Mouse (Mus musculus) monocyte, adult 2 months (primary cell): ENCODE measurements around the gene Dusp10.

ENCODE experiments used
- DNase-seq, 2 experiments: peaks; one replicate each; pipeline ENCODE4 v3.0.0; 2022; ENCODE audit warnings: low spot score in 2 of 2, low read depth in 1 of 2

Gene Dusp10

GRCm38 (mm10) chr1:184013106-184013505, at the start of gene Dusp10:
Dusp10 (plus strand) TSS chr1:184013302.
- no peak for DNase-seq

DNA sequence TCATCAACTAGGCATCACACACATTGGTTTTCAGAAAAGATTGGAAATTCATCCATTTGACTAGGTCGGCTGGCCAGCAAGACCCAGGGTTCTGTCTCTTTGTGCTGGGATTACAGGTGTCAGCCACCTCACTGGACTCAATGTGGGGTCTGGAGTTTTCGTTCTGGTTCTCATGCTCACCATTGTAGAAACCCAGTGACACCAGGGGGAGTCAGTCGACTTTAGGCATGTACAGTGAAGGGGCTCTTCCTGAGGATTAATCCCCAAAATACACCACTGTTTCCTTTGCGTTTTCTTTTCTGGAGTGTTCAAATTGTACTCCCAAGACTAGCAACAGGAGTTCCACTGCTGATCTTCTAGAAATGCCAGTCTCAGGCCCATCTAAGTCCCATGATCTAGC, 47.8 kb upstream of the Dusp10 start:
- no peak for DNase-seq

DNA sequence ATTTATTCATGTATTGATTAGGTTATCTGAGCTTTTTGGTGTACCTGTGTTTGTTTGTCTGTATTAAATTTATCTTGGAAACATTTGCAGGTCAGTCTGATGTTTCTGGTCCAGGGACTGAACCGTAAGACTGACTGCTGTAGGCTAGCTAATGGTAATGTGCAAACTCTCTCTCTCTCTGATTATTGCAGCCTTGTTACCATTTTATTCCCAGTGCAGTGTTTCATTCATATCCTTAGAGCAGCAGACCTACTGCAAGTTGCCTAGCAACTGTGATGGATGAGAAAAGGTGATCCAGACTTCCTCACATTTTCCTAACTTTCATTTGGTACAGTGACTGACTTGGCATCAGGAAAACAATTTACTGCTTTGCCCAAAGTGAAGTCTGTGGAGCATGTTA, 43.8 kb upstream of the Dusp10 start:
- DNase-seq = no peak

DNA sequence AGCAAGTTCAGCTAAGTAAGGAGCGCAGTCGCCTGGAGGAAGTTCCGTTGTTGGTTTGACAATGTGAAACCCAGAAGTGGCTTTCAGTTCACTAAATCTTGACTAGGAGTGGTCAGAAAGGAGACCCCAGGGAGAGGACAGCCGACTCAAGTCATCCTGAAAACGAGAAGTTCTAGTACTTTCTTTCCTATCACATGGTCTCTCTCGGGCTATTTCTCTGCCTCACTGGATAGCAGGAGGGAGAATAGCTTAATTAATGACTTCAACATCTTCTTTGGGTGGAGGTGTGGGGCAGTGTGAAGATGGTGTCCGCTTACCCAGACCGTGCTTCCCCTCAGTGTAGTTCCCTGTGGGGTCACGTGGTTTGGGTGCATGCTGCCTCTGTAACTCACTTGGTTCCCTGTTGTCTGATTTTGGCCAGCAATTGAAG, 33.3 kb upstream of the Dusp10 start:
- peak; percentile 68 to 73 for DNase-seq

- DNase-seq = no peak
Measured at GRCm38 (mm10) chr1:183982108-183982507, 31.0 kb upstream of the Dusp10 start.

DNA sequence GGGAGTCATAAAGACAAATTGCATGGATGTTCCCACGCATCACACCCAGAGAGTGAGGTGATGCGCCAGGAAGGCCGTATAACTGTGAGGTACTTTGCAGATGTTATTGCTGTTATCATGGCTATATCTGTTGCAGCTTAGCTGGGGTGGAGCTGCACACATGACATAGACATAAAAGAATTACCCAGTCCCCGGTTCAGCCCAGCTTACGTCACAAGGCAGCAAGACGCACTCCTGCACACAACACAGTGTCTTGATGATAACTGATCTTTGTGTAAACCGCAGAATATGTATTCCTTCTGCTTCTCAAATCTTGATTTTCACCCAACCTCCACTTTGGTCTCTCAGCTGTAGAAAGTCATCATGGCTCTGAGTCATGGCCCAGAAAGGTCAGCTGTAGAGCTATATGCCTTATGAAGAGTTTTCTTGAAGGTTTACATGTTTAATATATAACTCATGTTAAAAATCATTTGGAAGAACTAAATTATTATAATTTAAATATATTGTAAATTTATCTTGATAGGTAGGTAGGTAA, 25.3 kb upstream of the Dusp10 start:
- DNase-seq = no peak

DNA sequence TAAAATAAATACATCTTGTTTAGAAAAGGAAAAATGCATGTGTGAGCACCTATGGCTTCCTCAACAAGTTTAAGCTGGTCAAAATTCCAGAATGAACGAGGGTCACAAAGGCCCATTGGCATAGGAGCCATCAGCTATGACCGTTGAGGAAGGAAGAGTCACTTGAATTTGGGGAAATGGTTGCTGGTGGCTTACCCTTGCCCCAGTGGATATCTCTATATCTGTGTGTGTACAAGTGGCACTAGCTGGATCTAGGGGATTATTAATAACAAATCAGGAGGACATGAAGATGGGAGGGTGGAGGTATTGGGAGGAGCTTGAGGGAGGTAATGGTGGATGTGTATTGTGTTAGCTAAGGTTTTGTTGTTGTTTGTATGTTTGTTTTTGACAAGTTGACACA, 21.2 kb upstream of the Dusp10 start:
- DNase-seq = no peak

DNA sequence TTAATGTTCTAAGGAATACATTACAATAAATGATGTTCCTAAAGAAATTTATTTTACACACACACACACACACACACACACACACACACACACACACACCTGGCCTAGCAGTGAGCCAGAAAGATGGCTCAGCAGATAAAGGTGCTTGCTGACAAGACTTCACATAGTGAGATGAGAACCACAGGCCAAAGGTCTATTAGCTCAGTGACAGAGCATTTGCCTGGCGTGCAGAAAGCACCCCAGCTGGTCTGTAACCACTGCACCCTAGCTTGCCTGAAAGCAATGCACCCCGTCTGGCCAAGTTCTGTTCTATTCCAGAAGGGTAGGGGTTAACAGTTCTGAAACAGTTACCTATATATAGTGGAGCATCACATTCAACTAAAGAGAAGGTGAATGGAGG, 15.9 kb upstream of the Dusp10 start:
- no peak for DNase-seq

DNA sequence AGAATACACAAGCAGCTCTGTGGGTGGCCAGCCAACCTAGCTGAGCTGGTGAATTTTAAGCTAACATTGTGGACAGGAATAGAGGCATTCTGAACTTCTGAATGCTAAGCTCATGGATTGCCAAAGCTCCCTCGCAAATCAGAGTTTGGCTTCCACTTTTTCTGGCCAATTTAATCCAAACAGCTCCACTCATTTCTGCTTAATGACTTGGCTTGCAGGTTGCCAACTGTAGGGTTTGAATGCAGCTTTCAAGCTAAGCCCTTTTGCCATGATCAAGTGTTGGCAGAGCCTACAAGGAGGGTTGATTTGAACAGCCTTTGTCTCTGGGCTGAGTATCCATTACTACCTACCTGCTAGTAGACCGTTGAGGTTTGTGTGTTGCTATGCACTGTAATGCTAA, 10.6 kb upstream of the Dusp10 start:
- no peak for DNase-seq

DNA sequence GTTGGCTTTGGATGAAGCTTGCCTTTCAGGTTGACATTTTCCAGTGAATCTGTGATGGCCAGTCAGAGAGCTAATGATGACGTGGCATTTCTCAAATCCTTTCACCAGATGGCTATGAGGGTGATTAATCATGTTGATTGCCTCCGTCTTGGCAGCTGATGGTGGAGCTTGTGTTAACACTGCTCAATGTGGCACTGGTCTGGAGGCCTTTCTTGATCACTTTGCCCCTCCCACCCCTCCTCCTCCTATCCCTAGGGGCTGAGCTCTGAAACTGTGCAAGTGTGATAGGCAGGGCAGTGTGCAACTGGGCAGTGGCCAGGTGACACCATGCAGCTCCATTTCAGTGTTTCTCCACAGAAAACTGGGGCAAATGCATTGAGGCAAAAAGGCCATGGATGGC, 8.8 kb upstream of the Dusp10 start:
- no peak for DNase-seq

DNA sequence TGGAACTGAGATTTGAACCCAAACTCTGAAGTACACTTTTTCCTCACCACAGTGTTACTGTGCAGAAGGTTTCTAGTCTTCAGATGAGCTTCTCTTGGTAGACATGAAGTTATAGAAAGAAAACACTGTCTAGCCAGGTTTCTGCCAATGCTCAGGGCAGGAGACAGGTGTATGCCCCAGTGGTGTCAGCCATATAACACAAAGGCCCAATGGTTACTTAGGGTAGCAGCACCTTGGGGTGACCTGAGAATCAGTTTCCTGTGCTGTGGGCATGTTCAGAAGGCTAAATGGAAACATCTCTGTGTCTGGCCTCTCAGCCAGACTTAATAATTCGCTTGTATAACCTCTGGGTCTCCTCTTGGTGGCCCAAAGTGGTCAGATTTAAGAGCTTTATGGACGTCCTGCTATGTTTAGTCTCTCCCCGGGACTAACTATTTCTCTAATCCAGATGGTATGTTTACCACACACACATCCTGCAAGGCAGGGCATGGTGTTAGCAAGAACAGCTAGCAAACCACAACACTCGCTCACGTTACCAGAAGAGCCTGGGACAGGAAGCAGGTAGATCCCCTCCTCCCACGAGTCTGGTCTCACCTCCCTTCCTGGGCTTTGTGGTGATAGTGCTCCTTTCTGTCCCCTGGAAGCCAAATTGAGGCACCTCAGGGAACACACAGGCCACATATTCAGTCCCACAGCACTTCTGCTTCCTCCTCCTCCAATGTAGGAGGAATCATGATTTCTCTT, 7.6 kb upstream of the Dusp10 start:
- DNase-seq = no peak

GRCm38 (mm10) chr1:184006086-184006485, 7.0 kb upstream of the Dusp10 start:
- no peak for DNase-seq

- no peak for DNase-seq
Measured at GRCm38 (mm10) chr1:184011311-184011710, 1.8 kb upstream of the Dusp10 start.

DNA sequence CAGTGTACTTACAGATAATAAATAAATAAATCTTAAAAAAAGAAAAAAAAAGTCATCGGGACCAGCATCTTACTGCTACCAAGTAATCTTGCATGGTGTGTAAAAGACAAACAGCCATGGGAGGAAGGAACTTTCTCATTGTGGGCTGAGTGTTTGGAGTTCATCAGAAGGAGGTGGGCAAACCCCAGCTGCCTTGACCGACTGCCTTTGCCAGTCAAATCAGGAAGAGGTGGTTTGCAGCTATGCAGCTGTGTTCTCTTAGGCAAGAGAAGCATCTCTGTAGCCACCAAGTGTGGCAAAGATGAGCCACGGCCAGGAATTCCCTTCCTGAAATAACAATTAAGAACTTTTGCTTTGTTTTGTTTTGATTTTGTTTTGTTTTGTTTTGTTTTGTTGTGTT, 989 bp downstream of the Dusp10 start:
- no peak for DNase-seq

GRCm38 (mm10) chr1:184015995-184016730, 3.1 kb downstream of the Dusp10 start:
- no peak for DNase-seq

GRCm38 (mm10) chr1:184017606-184018005, 4.5 kb downstream of the Dusp10 start:
- no peak for DNase-seq

DNA sequence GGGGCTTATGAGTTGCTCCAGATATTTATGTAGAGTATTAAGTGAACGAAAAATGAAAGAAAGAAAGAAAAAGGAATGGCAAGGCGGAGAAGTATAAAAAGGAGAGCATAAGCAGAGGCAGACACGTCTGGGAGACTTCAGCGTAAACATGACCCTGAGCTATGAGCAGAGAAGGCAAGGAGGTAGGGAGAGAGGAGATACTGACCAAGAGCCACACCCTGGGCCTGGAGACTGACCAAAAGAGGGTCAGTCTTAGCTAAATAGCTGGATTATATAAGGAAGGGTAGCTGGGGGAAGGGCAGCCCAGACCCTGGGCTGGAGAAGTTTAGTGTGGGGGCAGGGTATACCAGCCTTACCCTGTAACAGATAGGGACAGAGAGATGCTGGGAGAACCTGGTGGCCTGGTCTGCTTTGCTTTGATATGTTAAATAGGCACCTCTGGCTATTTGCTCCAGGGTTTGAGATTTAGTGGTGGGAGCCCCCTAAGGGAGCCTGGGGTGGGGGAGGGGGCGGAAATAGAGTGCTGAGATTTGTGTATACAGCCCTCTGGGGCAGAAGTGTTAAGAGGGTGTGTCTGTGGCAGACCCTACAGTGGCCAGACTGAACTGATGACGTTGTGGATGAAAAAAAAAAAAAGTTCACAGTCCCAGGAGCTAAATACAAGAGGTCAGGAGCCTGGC, 6.1 kb downstream of the Dusp10 start:
- DNase-seq = no peak

- DNase-seq = no peak
Measured at GRCm38 (mm10) chr1:184019722-184020107, 6.6 kb downstream of the Dusp10 start.

DNA sequence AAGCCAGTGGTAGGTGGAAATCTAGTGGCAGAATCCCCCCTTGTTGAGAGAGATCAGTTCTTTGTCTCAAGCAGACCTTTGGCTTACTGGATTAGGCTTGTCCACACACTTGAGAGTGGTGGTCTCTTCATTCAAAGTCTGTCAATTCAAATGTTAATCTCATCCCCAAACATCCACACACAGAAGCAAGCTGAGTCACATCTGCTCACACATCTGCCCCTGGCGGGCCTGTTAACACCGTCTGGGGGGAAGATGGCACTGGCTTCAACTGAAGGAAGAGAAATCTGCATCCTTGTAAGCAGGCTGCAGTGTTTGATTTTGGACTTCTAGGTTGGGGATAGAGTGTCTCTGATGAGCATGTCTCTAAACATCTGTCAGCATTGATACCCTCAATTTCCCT, 10.9 kb downstream of the Dusp10 start:
- no peak for DNase-seq

DNA sequence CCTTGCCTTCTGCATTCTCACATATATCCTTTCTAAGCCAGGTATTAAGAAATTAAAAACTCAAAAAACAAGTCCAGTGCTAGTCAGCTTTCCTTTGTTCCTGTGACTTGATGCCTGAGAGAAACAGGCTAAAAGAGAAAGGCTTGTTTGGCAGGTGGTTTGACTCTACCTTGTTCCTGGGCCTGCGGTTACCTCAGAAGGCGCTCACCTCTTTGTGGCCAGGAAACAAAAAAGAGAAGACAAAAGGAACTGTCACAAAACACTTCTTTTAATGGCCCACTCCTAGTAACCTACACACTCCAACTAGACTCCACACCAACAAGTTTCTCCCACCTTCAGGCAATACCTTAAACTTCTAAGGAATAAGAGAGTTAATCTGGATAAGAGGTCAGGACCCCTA, 11.5 kb downstream of the Dusp10 start:
- no peak for DNase-seq

DNA sequence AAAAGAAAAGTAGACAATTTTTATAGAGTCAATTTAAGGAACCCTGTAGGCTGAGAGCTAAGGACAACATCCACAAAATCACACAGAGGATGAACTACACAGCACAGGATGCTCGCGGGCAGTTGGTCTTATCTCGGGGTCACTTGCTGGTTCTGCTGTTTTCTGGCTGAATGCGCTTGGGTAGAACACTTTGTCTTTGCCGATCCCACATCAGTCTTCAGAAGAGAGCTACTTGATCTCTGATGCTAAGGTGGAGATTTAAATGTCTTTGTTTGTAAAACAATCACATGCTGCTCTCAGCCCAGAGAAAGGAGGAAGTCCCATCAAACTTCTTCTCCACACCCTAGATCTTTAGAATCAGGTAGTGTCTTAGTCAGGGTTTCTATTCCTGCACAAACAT, 12.0 kb downstream of the Dusp10 start:
- DNase-seq = no peak

DNA sequence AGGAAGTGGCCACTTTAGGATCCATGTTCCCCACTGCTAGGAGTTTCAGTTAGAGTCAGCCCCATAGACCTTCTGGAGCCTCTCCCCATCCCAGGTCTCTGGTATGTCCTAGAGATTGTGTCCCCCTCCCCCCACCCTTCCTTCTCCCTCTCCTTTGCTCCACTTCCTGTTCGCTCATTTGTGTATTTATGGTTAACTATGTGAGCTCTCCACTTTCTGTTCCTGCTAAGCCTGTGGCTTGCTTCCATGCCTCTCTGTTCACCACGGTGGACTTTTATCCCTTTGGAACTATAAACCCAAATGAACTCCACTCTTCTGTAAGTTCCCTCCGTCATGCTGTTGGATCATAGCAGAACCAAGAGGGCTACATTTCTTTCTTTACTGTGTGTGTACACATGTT, 13.9 kb downstream of the Dusp10 start:
- no peak for DNase-seq
